Mouse (Mus musculus) CH12.LX (cell line): ENCODE measurements around the gene Vangl2.
A peak's percentile ranks its signal among the peaks of the same experiment; 100 is the strongest.

Experiments used
- KAT2A ChIP-seq: IDR thresholded peaks from 2 replicates; pipeline ENCODE4 v1.6.1; 2012; ENCODE audit warnings: low read length, improper control_type of control experiment, inconsistent platforms; ENCODE audit not compliant: insufficient replicate concordance
- MAX ChIP-seq: IDR thresholded peaks from 2 replicates; pipeline ENCODE4 v1.6.1; 2011; ENCODE audit warnings: low read length, improper control_type of control experiment
- MXI1 ChIP-seq: IDR thresholded peaks from 2 replicates; pipeline ENCODE4 v1.6.1; 2011; ENCODE audit warnings: mild to moderate bottlenecking, low read depth, low read length, improper control_type of control experiment
- POLR2A ChIP-seq: IDR thresholded peaks from 2 replicates; pipeline ENCODE4 v1.6.1; 2011; ENCODE audit warnings: low read depth, mild to moderate bottlenecking, improper control_type of control experiment, low read length
- ZC3H11A ChIP-seq: IDR thresholded peaks from 2 replicates; pipeline ENCODE4 v1.6.1; 2012; ENCODE audit warnings: low read depth, mild to moderate bottlenecking, inconsistent platforms, low read length, improper control_type of control experiment
- ZNF384 ChIP-seq: IDR thresholded peaks from 2 replicates; pipeline ENCODE4 v1.6.1; 2012; ENCODE audit warnings: low read depth, low read length, improper control_type of control experiment, inconsistent platforms

DNA sequence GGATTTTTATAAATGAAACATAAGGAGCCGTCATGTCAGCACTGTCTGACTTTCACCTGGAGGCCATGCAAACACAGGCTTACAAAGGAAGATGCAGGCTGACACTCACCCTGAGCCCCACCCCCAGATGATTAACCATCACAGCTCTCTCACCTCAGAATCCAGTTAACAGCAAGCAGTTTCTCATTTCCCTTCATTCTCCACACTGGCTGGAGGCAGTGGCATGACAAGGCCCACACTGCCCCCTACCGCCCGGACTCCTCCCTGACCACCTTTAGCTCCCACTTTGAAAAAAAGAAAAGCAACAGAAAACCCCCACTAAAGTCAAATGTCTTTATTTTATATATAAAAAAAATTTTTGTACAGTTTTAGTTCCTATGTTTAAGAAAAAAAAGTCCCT lies 27.6 kb downstream of the Vangl2 start:
- TF ChIP-seq ZC3H11A (peak; percentile 99), KAT2A (no peak), MAX (no peak), POLR2A (no peak), MXI1 (peak; percentile 69; the same call in 1 of the 2 replicates), ZNF384 (peak; percentile 88)
